Mouse (Mus musculus) lung, adult 2 months (tissue): ENCODE results near the gene Iqgap3. TPM values are rescaled to one million over a fixed set of nuclear protein-coding genes. Genes with fewer than 3 reads are reported as not detected.

Source experiments
- DNase-seq: peaks from one replicate; pipeline ENCODE4 v3.0.0; 2022
- H3K4me1 ChIP-seq: fragments of 200-500 bp; 2 replicates; pipeline ENCODE4 v1.6.1; 2011; ENCODE audit warnings: low read length; ENCODE audit not compliant: control insufficient read depth, insufficient read depth
- H3K4me3 ChIP-seq: fragments of 200-500 bp; replicated peaks from 2 replicates; pipeline ENCODE3; 2011; ENCODE audit warnings: low read depth, mild to moderate bottlenecking, control low read depth, low read length; ENCODE audit errors: extremely low read depth
- CTCF ChIP-seq: fragments of 200-500 bp; IDR thresholded peaks from 2 replicates; pipeline ENCODE4 v1.5.1; 2011; ENCODE audit warnings: mild to moderate bottlenecking, low read length, control low read depth; ENCODE audit not compliant: insufficient read depth
- POLR2A ChIP-seq: fragments of 200-500 bp; IDR thresholded peaks from 2 replicates; pipeline ENCODE4 v1.6.1; 2011; ENCODE audit warnings: low read depth, mild to moderate bottlenecking, control low read depth, low read length, borderline replicate concordance; ENCODE audit errors: extremely low read depth
- WGBS: fragments of 180-500 bp; shearing (Covaris S2); methylation state at CpG from one replicate; pipeline ENCODE4 v1.1.7; 2018; 5-methylcytosine and 5-hydroxymethylcytosine counted together
- polyA plus RNA-seq: library from polyadenylated mRNA; depleted of rRNA; stranded (reverse); fragments of >200 nt; gene quantifications from 2 replicates; pipeline ENCODE4 v1.2.3, GENCODE M21; 2012

Iqgap3 gene
- polyA plus RNA-seq, 1 experiment: 2.5 TPM

- Histone ChIP-seq H3K4me3 (no peak overlapping the region), H3K4me1 (no peaks in the 10 kb centered on the region)
- no peak for TF ChIP-seq POLR2A
- TF ChIP-seq CTCF: peak; percentile 78
- 90% methylated on average over 1 of the region's 1 CpGs for WGBS
- no peak for DNase-seq
Measured at GRCm38 (mm10) chr3:88087688-88088087, 5.9 kb downstream of the Iqgap3 start.

DNA sequence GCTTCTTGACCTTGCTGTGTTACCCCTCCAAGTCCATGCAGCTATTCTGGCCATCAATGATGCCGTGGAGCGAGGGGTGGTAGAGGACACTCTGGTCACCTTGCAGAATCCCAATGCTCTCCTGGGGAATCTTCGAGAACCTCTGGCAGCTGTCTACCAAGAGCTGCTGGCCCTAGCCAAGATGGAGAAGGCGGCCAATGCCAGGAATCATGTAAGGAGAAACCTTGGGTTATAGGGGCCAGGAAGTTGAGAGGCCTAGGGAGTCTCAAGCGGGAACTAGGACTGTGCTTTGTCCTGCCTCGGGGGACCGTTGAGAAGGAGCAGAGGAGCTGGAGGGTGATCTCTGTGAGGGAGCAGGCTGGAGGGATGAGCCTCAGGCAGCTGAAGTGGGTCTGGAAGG lies 8.3 kb downstream of the Iqgap3 start:
- TF ChIP-seq CTCF: no peak
- no peak for TF ChIP-seq POLR2A
- no peak for DNase-seq
- 94% methylated on average over 7 of the region's 7 CpGs for WGBS
- H3K4me1 ChIP-seq: no peaks in the 10 kb centered on the region
- no peak overlapping the region for H3K4me3 ChIP-seq

DNA sequence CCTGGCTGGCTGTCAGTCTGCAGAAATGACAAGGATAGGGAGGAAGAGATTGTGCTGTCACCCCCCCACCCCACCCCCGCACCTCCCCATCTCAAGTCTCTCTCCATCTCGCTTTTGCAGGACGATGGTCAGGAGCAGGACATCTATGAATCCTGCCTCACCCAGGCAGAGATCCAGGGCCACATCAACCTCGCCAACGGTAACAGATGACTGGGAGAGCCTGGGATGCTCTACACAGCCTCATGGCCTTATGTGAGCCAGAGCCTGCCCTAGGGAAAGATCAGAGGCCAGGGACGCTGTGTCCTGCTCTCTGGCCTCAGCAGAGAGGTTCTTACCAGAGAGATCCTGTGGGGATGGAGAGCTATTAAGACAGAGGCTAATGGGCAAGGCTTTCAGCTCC lies 8.8 kb downstream of the Iqgap3 start:
- H3K4me3 ChIP-seq: no peak overlapping the region
- TF ChIP-seq POLR2A (no peak), CTCF (no peak)
- 93% methylated on average over 6 of the region's 6 CpGs for WGBS
- H3K4me1 ChIP-seq: no peaks in the 10 kb centered on the region
- no peak for DNase-seq

DNA sequence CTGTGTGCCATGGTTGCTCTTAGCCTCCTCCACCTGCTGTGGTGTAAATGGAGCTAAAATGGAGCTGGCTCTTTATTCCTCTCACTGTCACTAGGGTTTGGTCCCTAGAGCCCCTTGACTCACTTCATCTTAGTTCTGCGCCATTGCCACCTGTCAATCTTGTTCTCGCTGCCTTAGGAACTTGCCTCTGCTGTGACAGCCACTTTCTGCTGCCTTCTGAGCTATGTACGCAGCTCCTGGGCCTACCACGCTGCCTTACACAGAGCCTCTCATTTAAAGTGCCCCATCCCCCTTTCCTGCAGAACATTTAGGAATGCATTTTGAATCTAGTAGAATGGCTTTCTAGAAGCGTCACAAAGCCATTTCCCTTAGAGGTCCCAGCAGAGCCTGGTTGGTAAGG lies 12.4 kb downstream of the Iqgap3 start:
- Histone ChIP-seq H3K4me1 (no peaks in the 10 kb centered on the region), H3K4me3 (no peak overlapping the region)
- TF ChIP-seq CTCF (no peak), POLR2A (no peak)
- 92% methylated on average over 5 of the region's 5 CpGs for WGBS
- DNase-seq: no peak

DNA sequence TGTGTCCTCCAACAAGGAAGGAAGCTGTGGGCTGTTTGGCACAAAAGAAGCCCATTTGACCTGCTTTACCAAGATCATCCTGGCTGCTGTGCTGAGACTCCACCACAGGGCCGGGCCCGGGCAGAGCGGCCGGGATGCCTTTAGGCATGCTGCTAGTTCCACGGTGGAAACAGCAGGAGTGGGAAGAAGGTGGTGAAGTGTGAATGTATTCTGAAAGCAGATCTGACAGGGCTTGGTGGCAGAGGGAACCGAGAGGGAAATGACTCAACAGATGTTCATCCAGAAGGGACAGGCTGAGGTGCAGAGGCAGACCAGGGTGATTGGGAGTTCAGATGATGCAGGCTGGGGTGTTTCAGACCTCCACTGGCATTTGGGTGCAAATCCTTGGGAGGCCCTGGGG lies 15.9 kb downstream of the Iqgap3 start:
- WGBS: 76% methylated on average over 6 of the region's 6 CpGs
- no peak overlapping the region for H3K4me3 ChIP-seq
- H3K4me1 ChIP-seq: no peaks in the 10 kb centered on the region
- TF ChIP-seq CTCF (no peak), POLR2A (no peak)
- DNase-seq: no peak

DNA sequence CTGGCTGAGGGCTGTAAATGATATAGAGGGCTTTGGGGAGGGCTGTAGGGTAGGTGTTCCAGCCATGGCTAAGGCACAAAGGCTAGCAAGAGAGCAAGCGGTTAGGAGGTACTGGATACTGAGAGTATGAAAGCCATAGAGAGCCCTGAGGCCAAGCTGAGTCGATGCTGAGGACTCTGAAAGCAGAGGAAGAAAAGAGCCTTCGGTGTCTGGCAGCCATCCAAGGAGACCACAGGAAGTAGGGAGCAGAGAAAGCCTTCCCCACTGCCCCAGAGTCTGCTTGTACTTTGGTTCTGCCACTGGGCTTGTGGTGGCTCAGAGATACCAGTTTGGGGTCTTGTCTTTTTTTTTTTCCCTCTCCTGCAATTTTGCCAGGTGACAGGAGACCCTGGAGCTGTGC lies 18.5 kb downstream of the Iqgap3 start:
- no peak for DNase-seq
- TF ChIP-seq CTCF: no peak
- no peak for TF ChIP-seq POLR2A
- H3K4me3 ChIP-seq: no peak overlapping the region

GRCm38 (mm10) chr3:88101736-88102135 lies 20.0 kb downstream of the Iqgap3 start:
- TF ChIP-seq POLR2A: no peak
- no peak for TF ChIP-seq CTCF
- no peak overlapping the region for H3K4me3 ChIP-seq
- no peak for DNase-seq
- no peaks in the 10 kb centered on the region for H3K4me1 ChIP-seq
- WGBS: 87% methylated on average over 7 of the region's 7 CpGs

More for the DNA sequence above, 18.5 kb downstream of the Iqgap3 start:
- H3K4me1 ChIP-seq: no peaks in the 10 kb centered on the region
- 50% methylated on average over 3 of the region's 3 CpGs for WGBS

- TF ChIP-seq POLR2A: no peak
- TF ChIP-seq CTCF: no peak
- Histone ChIP-seq H3K4me3 (no peak overlapping the region), H3K4me1 (no peaks in the 10 kb centered on the region)
- no peak for DNase-seq
- WGBS: 59% methylated on average over 6 of the region's 6 CpGs
Measured at GRCm38 (mm10) chr3:88102196-88102595, 20.4 kb downstream of the Iqgap3 start.

GRCm38 (mm10) chr3:88102611-88103010 lies 20.8 kb downstream of the Iqgap3 start:
- no peak for DNase-seq
- no peak overlapping the region for H3K4me3 ChIP-seq
- 61% methylated on average over 6 of the region's 6 CpGs for WGBS
- H3K4me1 ChIP-seq: no peaks in the 10 kb centered on the region
- no peak for TF ChIP-seq POLR2A
- no peak for TF ChIP-seq CTCF

- TF ChIP-seq CTCF (no peak), POLR2A (no peak)
- 94% methylated on average over 4 of the region's 4 CpGs for WGBS
- DNase-seq: no peak
- Histone ChIP-seq H3K4me3 (no peak overlapping the region), H3K4me1 (no peaks in the 10 kb centered on the region)
Measured at GRCm38 (mm10) chr3:88106126-88106525, 24.4 kb downstream of the Iqgap3 start.
